Mouse (Mus musculus): ENCODE measurements around the gene Ttc9b. TPM values are rescaled to one million over a fixed set of nuclear protein-coding genes. Genes with fewer than 3 reads are reported as not detected.
A peak's percentile ranks its signal among the peaks of the same experiment; 100 is the strongest.

Ttc9b gene
- total RNA-seq (2017): not detected in 2 replicates

GRCm38 (mm10) chr7:27653681-27654437 lies at the start of gene Ttc9b:
Ttc9b (plus strand) TSS chr7:27653915.
- peak in 1 of 2 experiments; percentile 41; a peak in 1 of 4 replicates for ATAC-seq (replicated peaks in 1 of 2; ENCODE audit: insufficient read depth in 1 of 2, low FRiP score in 2 of 2, low TSS enrichment in 1 of 2, low read depth in 1 of 2, poor library complexity in 2 of 2, severe bottlenecking in 2 of 2)

DNA sequence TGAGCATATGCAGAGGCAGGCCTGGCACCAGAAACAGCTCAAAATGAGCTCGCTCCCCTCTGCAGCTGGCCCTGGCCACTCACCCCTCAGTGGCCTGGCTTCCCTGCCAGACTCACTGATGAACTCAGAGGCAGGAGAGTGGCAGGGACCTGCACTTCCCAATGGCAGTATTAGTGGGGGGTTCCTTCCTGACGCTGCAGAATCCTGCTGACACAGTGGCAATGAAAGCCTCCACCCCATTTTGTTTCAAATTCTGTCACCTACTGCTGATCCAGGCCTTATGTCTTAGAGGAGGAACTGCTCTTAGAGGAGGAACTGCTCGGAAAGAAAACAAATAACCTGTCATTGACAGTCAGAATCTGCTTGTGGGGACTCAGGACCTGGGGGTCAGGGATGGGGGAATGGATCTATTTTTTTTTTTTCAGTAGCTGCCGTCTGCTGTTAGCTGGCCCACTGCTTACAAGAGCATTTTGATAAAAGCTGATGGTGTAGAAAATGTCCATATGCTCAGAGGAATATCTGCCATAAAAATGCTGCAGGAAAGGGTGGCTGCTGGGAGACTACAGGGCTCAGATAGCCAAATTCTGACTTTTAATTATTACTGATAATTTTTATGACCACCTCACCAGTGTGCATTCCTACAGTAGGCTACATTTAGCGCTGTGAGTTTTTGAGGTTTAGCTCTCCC lies 48.9 kb upstream of the Ttc9b start:
- no peak for ATAC-seq (replicated peaks in 1 of 2; ENCODE audit: insufficient read depth in 1 of 2, low FRiP score in 2 of 2, low TSS enrichment in 1 of 2, low read depth in 1 of 2, poor library complexity in 2 of 2, severe bottlenecking in 2 of 2)

DNA sequence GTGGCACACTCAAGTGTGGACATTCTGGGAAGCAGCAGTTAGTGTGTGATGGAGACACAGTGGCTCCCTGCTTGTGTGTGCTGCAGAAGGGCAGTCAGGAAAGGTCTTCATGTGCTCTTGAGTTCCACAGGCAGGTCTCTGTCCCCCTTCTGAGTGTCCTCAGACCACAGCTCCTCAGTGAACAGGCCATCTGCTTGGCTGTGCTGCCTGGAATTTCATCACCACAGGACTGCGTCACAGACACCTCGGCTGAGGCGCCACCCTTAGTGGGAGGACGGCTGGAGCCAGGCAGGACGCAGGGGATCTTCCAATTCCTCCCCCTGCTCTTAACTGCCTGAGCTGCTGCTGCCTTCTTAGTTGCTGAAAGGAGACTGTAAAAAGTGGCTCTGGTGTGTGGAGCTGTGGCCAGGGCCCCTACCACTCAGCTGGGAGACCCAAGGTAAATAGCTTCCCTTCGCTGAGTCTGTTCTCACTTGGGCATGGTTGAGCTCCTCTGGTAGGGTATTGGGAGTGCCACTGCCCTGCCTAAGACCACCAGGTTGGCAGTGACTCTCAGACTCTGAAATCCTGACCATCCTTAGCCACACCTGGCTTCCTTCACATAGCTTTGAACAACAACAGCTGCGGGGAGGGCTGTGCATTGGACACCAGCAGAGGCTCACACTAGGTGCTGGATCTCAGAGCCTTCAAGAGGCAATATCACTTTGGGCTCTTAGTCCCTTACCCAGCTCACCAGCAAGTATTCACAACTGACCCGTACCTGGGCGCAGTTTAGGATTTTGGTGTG lies 48.0 kb upstream of the Ttc9b start:
- 0 out of 4 replicates have a peak, but pooled peaks of 1 of the 2 experiments have one; percentile 11 for ATAC-seq (replicated peaks in 1 of 2; ENCODE audit: insufficient read depth in 1 of 2, low FRiP score in 2 of 2, low TSS enrichment in 1 of 2, low read depth in 1 of 2, poor library complexity in 2 of 2, severe bottlenecking in 2 of 2)

GRCm38 (mm10) chr7:27606481-27607254 lies 47.0 kb upstream of the Ttc9b start:
- ATAC-seq (replicated peaks in 1 of 2; ENCODE audit: insufficient read depth in 1 of 2, low FRiP score in 2 of 2, low TSS enrichment in 1 of 2, low read depth in 1 of 2, poor library complexity in 2 of 2, severe bottlenecking in 2 of 2): no peak

- ATAC-seq (replicated peaks in 1 of 2; ENCODE audit: insufficient read depth in 1 of 2, low FRiP score in 2 of 2, low TSS enrichment in 1 of 2, low read depth in 1 of 2, poor library complexity in 2 of 2, severe bottlenecking in 2 of 2): peak in 1 of 2 experiments; percentile 8; a peak in 2 of 4 replicates
These were observed 46.1 kb upstream of the Ttc9b start for GRCm38 (mm10) chr7:27607580-27607979.

DNA sequence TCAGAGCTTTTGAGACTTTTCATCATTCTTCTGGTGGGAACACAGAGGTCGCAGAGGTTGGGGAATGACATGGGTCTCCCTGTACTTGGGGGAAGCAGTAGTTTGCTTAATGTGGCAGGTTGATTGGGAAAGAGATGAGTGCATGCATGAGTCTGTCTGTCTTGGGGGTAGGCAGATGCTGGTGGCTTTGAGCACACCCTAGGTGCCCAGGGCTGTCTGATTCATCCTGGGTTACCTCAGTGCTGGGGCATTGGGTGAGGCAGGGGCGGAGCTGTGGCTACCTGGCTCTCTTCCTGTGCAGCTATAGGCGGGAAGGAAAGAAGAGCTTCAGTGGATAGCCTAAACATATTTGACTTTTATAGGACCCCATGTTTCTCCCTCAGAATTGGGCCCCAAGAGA lies 45.6 kb upstream of the Ttc9b start:
- no peak; a peak in 1 of 4 replicates for ATAC-seq (replicated peaks in 1 of 2; ENCODE audit: insufficient read depth in 1 of 2, low FRiP score in 2 of 2, low TSS enrichment in 1 of 2, low read depth in 1 of 2, poor library complexity in 2 of 2, severe bottlenecking in 2 of 2)

- peak in 1 of 2 experiments; percentile 4; a peak in 1 of 4 replicates for ATAC-seq (replicated peaks in 1 of 2; ENCODE audit: insufficient read depth in 1 of 2, low FRiP score in 2 of 2, low TSS enrichment in 1 of 2, low read depth in 1 of 2, poor library complexity in 2 of 2, severe bottlenecking in 2 of 2)
These were observed 44.4 kb upstream of the Ttc9b start for GRCm38 (mm10) chr7:27609285-27609684.

DNA sequence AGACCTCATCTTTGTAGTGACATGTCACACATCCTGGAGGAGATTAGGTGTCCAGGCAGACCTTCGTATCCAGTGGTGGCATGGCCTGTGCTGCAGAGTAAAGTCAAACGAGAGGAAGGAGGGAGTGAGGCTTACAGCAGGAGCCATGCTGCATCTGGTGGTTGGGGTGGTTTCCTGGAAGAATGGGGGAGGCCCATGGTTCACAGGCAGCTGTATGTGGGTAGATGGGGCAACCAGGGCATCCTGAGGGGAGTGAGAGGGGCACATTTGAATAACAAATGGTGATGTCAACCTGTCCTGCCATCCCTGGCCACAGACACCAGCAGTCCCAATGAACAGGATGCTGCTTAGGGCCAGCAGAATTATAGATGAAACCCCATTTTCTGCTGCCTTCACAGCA lies 44.0 kb upstream of the Ttc9b start:
- peak; percentile 73 for ATAC-seq (replicated peaks in 1 of 2; ENCODE audit: insufficient read depth in 1 of 2, low FRiP score in 2 of 2, low TSS enrichment in 1 of 2, low read depth in 1 of 2, poor library complexity in 2 of 2, severe bottlenecking in 2 of 2)

- no peak for ATAC-seq (replicated peaks in 1 of 2; ENCODE audit: insufficient read depth in 1 of 2, low FRiP score in 2 of 2, low TSS enrichment in 1 of 2, low read depth in 1 of 2, poor library complexity in 2 of 2, severe bottlenecking in 2 of 2)
These were observed 43.3 kb upstream of the Ttc9b start for GRCm38 (mm10) chr7:27610370-27610769.

- no peak for ATAC-seq (replicated peaks in 1 of 2; ENCODE audit: insufficient read depth in 1 of 2, low FRiP score in 2 of 2, low TSS enrichment in 1 of 2, low read depth in 1 of 2, poor library complexity in 2 of 2, severe bottlenecking in 2 of 2)
These were observed 42.8 kb upstream of the Ttc9b start for GRCm38 (mm10) chr7:27610871-27611270.

GRCm38 (mm10) chr7:27612940-27613339 lies 40.8 kb upstream of the Ttc9b start:
- ATAC-seq (replicated peaks in 1 of 2; ENCODE audit: insufficient read depth in 1 of 2, low FRiP score in 2 of 2, low TSS enrichment in 1 of 2, low read depth in 1 of 2, poor library complexity in 2 of 2, severe bottlenecking in 2 of 2): no peak

DNA sequence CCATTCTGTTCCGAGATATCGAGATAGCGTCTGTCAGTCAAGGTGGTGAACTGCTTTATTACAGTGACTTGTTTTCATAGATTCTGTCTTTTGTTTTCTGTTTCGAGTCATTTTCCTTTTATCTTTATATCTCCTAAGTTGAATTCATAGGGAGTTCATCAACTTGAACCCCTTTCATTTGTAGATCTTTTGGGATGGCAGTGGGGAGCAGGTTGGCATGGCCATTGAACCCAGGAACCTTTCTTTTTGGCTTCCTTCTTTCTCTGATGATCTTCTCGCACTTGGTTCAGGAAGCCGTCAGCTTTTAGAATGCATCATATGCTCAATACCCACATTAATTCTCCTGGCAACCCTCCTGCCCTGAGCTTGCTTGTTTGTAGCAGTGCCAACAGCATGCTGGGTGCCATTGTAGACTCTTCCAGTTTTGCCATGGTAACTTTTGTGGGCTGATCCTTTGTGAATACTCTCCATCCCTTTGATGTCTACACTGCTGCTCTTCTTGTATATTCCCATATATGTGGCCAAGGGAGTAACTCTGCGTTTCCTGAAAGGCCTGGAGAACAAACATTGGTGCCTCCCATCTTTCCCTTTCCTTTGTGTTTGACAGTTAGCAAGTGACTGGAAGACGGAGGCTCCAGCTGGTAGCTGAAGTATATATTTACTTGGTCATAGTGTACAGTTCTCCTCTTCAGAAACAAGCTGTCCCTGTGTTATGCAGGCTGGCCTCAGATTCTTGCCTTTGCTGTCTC lies 39.8 kb upstream of the Ttc9b start:
- no peak for ATAC-seq (replicated peaks in 1 of 2; ENCODE audit: insufficient read depth in 1 of 2, low FRiP score in 2 of 2, low TSS enrichment in 1 of 2, low read depth in 1 of 2, poor library complexity in 2 of 2, severe bottlenecking in 2 of 2)

GRCm38 (mm10) chr7:27621028-27621427 lies 32.7 kb upstream of the Ttc9b start:
- ATAC-seq (replicated peaks in 1 of 2; ENCODE audit: insufficient read depth in 1 of 2, low FRiP score in 2 of 2, low TSS enrichment in 1 of 2, low read depth in 1 of 2, poor library complexity in 2 of 2, severe bottlenecking in 2 of 2): no peak

- ATAC-seq (replicated peaks in 1 of 2; ENCODE audit: insufficient read depth in 1 of 2, low FRiP score in 2 of 2, low TSS enrichment in 1 of 2, low read depth in 1 of 2, poor library complexity in 2 of 2, severe bottlenecking in 2 of 2): no peak
These were observed 31.5 kb upstream of the Ttc9b start for GRCm38 (mm10) chr7:27622234-27622633.

DNA sequence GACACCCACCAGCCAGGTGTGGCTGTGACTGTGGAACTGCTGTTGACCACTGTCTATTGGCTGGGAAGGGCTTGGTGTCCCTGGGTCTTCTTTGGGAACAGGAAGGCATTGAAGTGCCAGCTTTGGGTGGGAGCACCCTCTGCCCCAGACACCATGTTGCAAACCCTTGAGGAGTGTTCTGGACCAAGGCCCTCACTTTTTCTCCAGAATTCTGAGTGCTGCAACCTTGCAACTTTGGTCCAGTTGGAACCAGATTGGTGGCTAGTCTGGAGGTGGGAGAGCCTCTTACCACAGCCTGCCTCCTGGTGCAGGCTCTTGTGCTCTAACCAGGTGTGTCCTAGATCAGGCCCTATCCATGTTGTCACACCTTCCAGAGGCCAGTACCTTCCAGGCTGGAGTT lies 28.7 kb upstream of the Ttc9b start:
- ATAC-seq (replicated peaks in 1 of 2; ENCODE audit: insufficient read depth in 1 of 2, low FRiP score in 2 of 2, low TSS enrichment in 1 of 2, low read depth in 1 of 2, poor library complexity in 2 of 2, severe bottlenecking in 2 of 2): no peak

DNA sequence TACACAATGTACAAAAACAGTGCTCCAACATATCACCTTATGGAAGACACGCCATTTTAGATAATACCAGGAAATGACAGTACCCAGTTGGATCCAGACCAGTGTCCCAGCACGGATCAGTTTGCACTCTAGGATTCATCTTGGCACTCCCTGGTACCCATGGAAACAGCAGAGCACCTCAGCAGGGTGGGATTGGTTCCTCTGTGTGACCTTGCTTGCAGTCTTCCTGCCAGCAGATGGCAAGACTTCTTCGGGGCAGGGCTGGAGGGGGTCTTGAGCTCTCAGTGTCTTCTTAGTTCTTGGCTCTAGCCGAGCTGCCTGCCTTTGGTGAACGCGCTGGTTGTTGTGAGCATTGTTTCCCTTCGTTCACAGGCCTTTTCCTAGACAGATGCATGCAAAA lies 26.0 kb upstream of the Ttc9b start:
- ATAC-seq (replicated peaks in 1 of 2; ENCODE audit: insufficient read depth in 1 of 2, low FRiP score in 2 of 2, low TSS enrichment in 1 of 2, low read depth in 1 of 2, poor library complexity in 2 of 2, severe bottlenecking in 2 of 2): no peak

DNA sequence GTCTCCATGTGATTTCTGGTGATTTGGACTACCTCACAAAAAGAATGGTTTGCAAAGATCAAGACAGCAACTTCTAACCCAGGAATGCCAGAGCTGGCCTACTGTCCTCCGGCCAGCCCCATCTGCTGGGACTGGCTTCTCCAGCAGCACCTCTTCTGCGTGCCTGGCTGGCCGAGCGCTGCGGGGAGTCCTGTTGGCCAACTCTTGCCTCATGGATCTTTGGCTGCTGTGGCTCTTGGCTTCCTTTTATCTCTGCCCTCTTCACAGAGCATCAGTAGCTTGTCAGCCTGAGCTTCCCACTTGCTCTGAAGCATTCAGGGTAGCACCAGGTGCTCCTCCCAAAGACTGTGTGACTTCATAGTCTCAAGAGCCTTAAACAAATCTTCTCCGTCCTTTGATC lies 25.5 kb upstream of the Ttc9b start:
- ATAC-seq (replicated peaks in 1 of 2; ENCODE audit: insufficient read depth in 1 of 2, low FRiP score in 2 of 2, low TSS enrichment in 1 of 2, low read depth in 1 of 2, poor library complexity in 2 of 2, severe bottlenecking in 2 of 2): no peak

Data from hematopoietic stem cell, adult 5-6 weeks (primary cell).